20 mouse cellular contexts compared by ENCODE assay signal in the genomic region with DNA sequence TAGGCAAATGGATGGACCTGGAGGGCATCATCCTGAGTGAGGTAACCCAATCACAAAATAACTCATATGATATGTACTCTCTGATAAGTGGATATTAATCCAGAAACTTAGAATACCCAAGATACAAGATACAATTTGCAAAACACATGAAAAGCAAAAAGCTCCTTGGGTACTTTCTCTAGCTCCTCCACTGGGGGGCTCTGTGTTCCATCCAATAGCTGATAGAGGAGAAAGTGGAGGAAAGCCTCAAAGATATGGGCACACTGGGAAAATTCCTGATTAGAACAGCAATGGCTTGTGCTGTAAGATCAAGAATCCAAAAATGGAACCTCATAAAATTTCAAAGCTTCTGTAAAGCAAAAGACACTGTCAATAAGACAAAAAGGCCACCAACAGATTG. TPM values are rescaled to one million over a fixed set of nuclear protein-coding genes. Genes with fewer than 3 reads are reported as not detected.
"Had no signal": no experiment of that assay in that cellular context is flagged by ENCODE, and none has a peak within 500 bp of the region (broad histone marks: within the 10 kb centered on the region; RNA-seq: fewer than 3 reads in every experiment).

No protein-coding gene starts in this region.

RNA-seq across cellular contexts. Expression of gene Pgk2, which starts 6.6 kb away (rescaled TPM):
- total RNA-seq: layer of hippocampus, postnatal 14 days; left cerebral cortex, postnatal 25 days; megakaryocyte progenitor cell, adult 5-6 weeks; megakaryocyte-erythroid progenitor cell, adult 5-6 weeks; midbrain, postnatal 0 days had no signal
- polyA plus RNA-seq: kidney, embryonic 14.5 days; limb, embryonic 10.5 days; limb, embryonic 13.5 days; liver, embryonic 12.5 days; liver, embryonic 15.5 days; lung, adult 2 months; lung, embryonic 16.5 days; midbrain, embryonic 14.5 days; midbrain, postnatal 0 days; neural tube, embryonic 11.5 days; neural tube, embryonic 14.5 days; small intestine, adult 2 months; spleen, adult 2 months; stomach, embryonic 14.5 days; thymus, postnatal 0 days had no signal

RNA-seq across cellular contexts. Expression of gene Crisp3, which starts 40.3 kb away (rescaled TPM):
- total RNA-seq: layer of hippocampus, postnatal 14 days; left cerebral cortex, postnatal 25 days; megakaryocyte progenitor cell, adult 5-6 weeks; megakaryocyte-erythroid progenitor cell, adult 5-6 weeks; midbrain, postnatal 0 days had no signal
- polyA plus RNA-seq: kidney, embryonic 14.5 days; limb, embryonic 10.5 days; limb, embryonic 13.5 days; liver, embryonic 12.5 days; liver, embryonic 15.5 days; lung, adult 2 months; lung, embryonic 16.5 days; midbrain, embryonic 11.5 days; midbrain, embryonic 14.5 days; midbrain, postnatal 0 days; neural tube, embryonic 11.5 days; neural tube, embryonic 14.5 days; small intestine, adult 2 months; stomach, embryonic 14.5 days had no signal
